Mouse (Mus musculus) MEL (cell line): Measurements from ENCODE around the gene Pip4k2a.

ENCODE experiments used
- BHLHE40 ChIP-seq: IDR thresholded peaks from 2 replicates; pipeline ENCODE4 v1.6.1; 2012; ENCODE audit warnings: low read depth, mild to moderate bottlenecking, inconsistent platforms, low read length, improper control_type of control experiment, borderline replicate concordance
- CHD1 ChIP-seq: IDR thresholded peaks from 2 replicates; pipeline ENCODE4 v1.6.1; 2012; ENCODE audit warnings: low read depth, mild to moderate bottlenecking, inconsistent platforms, low read length, improper control_type of control experiment
- CTCF ChIP-seq, 3 experiments: IDR thresholded peaks in 2 of 3; conservative IDR thresholded peaks in 1 of 3; 2 replicates each; pipeline ENCODE4 v1.5.1; 2011 to 2012; ENCODE audit warnings: low read length in 3 of 3, low read depth in 2 of 3, mild to moderate bottlenecking in 2 of 3, improper control_type of control experiment in 1 of 3, inconsistent platforms in 1 of 3, mixed read lengths in 1 of 3, moderate library complexity in 1 of 3; ENCODE audit not compliant: control insufficient read depth in 1 of 3, insufficient read depth in 1 of 3, poor library complexity in 1 of 3, severe bottlenecking in 1 of 3
- ELF1 ChIP-seq: IDR thresholded peaks from 2 replicates; pipeline ENCODE4 v1.6.1; 2014; ENCODE audit warnings: low read depth, mild to moderate bottlenecking, inconsistent platforms, low read length, improper control_type of control experiment, moderate library complexity
- GATA1 ChIP-seq: IDR thresholded peaks from 2 replicates; pipeline ENCODE4 v1.6.1; 2011; ENCODE audit warnings: low read depth, low read length, improper control_type of control experiment
- HCFC1 ChIP-seq: IDR thresholded peaks from 2 replicates; pipeline ENCODE4 v1.6.1; 2012; ENCODE audit warnings: low read depth, mild to moderate bottlenecking, inconsistent platforms, low read length, improper control_type of control experiment, moderate library complexity
- MEF2A ChIP-seq: IDR thresholded peaks from 2 replicates; pipeline ENCODE4 v1.6.1; 2014; ENCODE audit warnings: low read depth, mild to moderate bottlenecking, inconsistent platforms, low read length, improper control_type of control experiment; ENCODE audit not compliant: poor library complexity, insufficient replicate concordance, severe bottlenecking; ENCODE audit errors: extremely low read depth
- NRF1 ChIP-seq: IDR thresholded peaks from 2 replicates; pipeline ENCODE4 v1.6.1; 2014; ENCODE audit warnings: low read depth, mild to moderate bottlenecking, inconsistent platforms, low read length, improper control_type of control experiment, moderate library complexity; ENCODE audit not compliant: poor library complexity, insufficient read depth, severe bottlenecking
- POLR2A ChIP-seq, 2 experiments: IDR thresholded peaks; 2 replicates each; pipeline ENCODE4 v1.6.1; 2011 to 2012; ENCODE audit warnings: low read length in 2 of 2, mild to moderate bottlenecking in 2 of 2, control low read depth in 1 of 2, improper control_type of control experiment in 1 of 2, low read depth in 1 of 2, moderate library complexity in 1 of 2; ENCODE audit not compliant: control insufficient read depth in 1 of 2, insufficient read depth in 1 of 2, poor library complexity in 1 of 2
- TAL1 ChIP-seq: IDR thresholded peaks from 2 replicates; pipeline ENCODE4 v1.6.1; 2012; ENCODE audit warnings: mild to moderate bottlenecking, inconsistent platforms, low read length, moderate library complexity, mixed read lengths
- TBP ChIP-seq: IDR thresholded peaks from 2 replicates; pipeline ENCODE4 v1.8.0; 2011; ENCODE audit warnings: low read depth, low read length, improper control_type of control experiment
- USF1 ChIP-seq: IDR thresholded peaks from 2 replicates; pipeline ENCODE4 v1.6.1; 2014; ENCODE audit warnings: low read depth, mild to moderate bottlenecking, inconsistent platforms, low read length, improper control_type of control experiment, moderate library complexity
- ZC3H11A ChIP-seq: IDR thresholded peaks from 2 replicates; pipeline ENCODE4 v1.6.1; 2012; ENCODE audit warnings: low read depth, mild to moderate bottlenecking, inconsistent platforms, low read length, improper control_type of control experiment
- ZNF384 ChIP-seq: IDR thresholded peaks from 2 replicates; pipeline ENCODE4 v1.6.1; 2012; ENCODE audit warnings: low read depth, mild to moderate bottlenecking, inconsistent platforms, low read length, improper control_type of control experiment

GRCm38 (mm10) chr2:18857952-18858351 is 140.0 kb downstream of the Pip4k2a start:
- no peak for TF ChIP-seq POLR2A (IDR thresholded peaks at IDR 0.05; ENCODE audit: control insufficient read depth in 1 of 2, insufficient read depth in 1 of 2, low read depth in 1 of 2, low read length in 2 of 2, poor library complexity in 1 of 2)
- TF ChIP-seq NRF1 = no peak
- TF ChIP-seq CTCF (IDR thresholded peaks at IDR 0.05 in 2 of 3, conservative IDR thresholded peaks at IDR 0.05 in 1 of 3; ENCODE audit: control insufficient read depth in 1 of 3, insufficient read depth in 1 of 3, low read depth in 2 of 3, low read length in 3 of 3, poor library complexity in 1 of 3, severe bottlenecking in 1 of 3) = no peak
- TF ChIP-seq TAL1 = no peak
- TF ChIP-seq GATA1 = no peak
- TF ChIP-seq ZC3H11A = no peak
- TF ChIP-seq HCFC1 = no peak
- TF ChIP-seq BHLHE40 = no peak
- TF ChIP-seq TBP = no peak
- TF ChIP-seq MEF2A = no peak
- no peak for TF ChIP-seq USF1
- TF ChIP-seq CHD1 = no peak
- TF ChIP-seq ZNF384 = no peak
- no peak for TF ChIP-seq ELF1
